Mouse (Mus musculus): ENCODE measurements around the gene Emc6. TPM values are rescaled to one million over a fixed set of nuclear protein-coding genes. Genes with fewer than 3 reads are reported as not detected.

Emc6 gene
- total and polyA plus RNA-seq, 3 experiments, result 179 to 211 TPM; not detected in 1

- H3K9me3 ChIP-seq (replicated peaks; ENCODE audit: insufficient read depth, low read length), result no peaks in the 10 kb centered on the region
- no peaks in the 10 kb centered on the region for H3K4me1 ChIP-seq (ENCODE audit: control insufficient read depth in 1 of 2, insufficient read depth in 2 of 2, low read length in 2 of 2)
- no peak for DNase-seq (ENCODE audit: low read depth, low spot score)
- no peaks in the 10 kb centered on the region for H3K36me3 ChIP-seq (ENCODE audit: control insufficient read depth in 1 of 2, insufficient read depth in 2 of 2, low read length in 2 of 2)
- H3K4me3 ChIP-seq (ENCODE audit: control insufficient read depth in 1 of 2, insufficient read depth in 1 of 2, low read depth in 2 of 2, low read length in 2 of 2), result no peak overlapping the region
- no peaks in the 10 kb centered on the region for H3K79me2 ChIP-seq (ENCODE audit: control insufficient read depth, insufficient read depth, low read length, poor library complexity)
- TF ChIP-seq SMC3 (IDR thresholded peaks at IDR 0.05; ENCODE audit: low read depth, low read length) (no peak), EP300 (IDR thresholded peaks at IDR 0.05; ENCODE audit: low read depth in 1 of 2, low read length in 2 of 2) (no peak), BHLHE40 (IDR thresholded peaks at IDR 0.05; ENCODE audit: borderline replicate concordance, low read depth, low read length) (no peak), MAZ (IDR thresholded peaks at IDR 0.05; ENCODE audit: low read depth, low read length) (no peak)
- H3K27me3 ChIP-seq (ENCODE audit: control insufficient read depth in 1 of 2, insufficient read depth in 2 of 2, low read length in 2 of 2), result no peaks in the 10 kb centered on the region; a peak in 1 of 4 replicates
- no peak overlapping the region for H3K27ac ChIP-seq (ENCODE audit: control insufficient read depth, low read depth, low read length)
- no peak overlapping the region for H3K9ac ChIP-seq (ENCODE audit: control insufficient read depth, low read depth, low read length, poor library complexity, severe bottlenecking)
Observed at GRCm38 (mm10) chr11:73160811-73161200, 16.0 kb downstream of the Emc6 start.

DNA sequence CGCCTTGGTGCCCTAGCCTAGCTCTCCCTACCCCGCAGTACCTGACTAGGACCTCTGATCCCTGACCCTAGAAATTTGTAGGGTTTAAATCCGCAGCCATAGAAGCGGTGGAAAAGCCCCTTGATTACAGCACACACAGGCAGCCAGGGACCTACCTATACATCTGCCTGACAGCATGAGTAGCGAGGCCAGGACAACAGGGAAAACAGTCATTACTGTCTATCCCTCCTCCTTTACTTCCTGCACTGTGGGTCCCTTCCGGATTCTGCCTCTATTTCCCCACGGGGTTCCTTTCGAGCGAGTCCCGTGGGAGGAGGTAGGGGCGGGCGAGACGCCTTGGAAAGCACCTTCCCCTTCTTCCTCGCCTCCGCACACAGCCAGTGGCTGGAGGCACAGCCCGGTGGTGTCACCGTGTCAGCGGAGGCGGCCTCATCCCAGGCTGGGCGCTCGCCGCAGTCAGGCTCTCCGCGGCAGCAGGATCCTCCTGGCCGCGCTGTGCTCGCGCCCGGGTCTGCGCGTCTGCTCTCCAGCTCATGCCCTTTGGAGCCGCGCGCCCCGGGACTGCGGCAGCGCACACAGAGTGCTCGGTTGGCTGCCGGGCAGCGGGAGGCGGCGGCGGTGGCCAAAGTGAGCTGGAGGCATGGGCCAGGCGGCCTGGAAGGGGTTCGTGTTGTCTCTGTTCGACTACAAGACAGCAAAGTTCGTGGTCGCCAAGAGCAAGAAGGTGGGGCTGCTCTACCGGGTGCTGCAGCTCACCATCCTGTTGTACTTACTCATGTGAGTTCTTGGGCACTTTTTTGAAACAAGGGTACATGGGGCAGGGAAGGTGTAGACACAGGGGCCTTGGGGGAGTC, 16.7 kb downstream of the Emc6 start, which contains the start of gene P2rx5:
Gene P2rx5, plus strand, starts transcription at position 465 of the 854 bp plus-strand sequence.
- DNase-seq (ENCODE audit: low read depth, low spot score), result no peak
- Histone ChIP-seq H3K9ac (ENCODE audit: control insufficient read depth, low read depth, low read length, poor library complexity, severe bottlenecking) (no peak within 1 kb of the TSS), H3K4me3 (ENCODE audit: control insufficient read depth in 1 of 2, insufficient read depth in 1 of 2, low read depth in 2 of 2, low read length in 2 of 2) (no peak within 1 kb of the TSS), H3K9me3 (replicated peaks; ENCODE audit: insufficient read depth, low read length) (no peaks in the 10 kb centered on the region), H3K27ac (ENCODE audit: control insufficient read depth, low read depth, low read length) (no peak within 1 kb of the TSS), H3K27me3 (ENCODE audit: control insufficient read depth in 1 of 2, insufficient read depth in 2 of 2, low read length in 2 of 2) (peaks cover 0 to 1% of the 10 kb centered on the region in 2 experiments; a peak in 1 of 4 replicates), H3K79me2 (ENCODE audit: control insufficient read depth, insufficient read depth, low read length, poor library complexity) (no peaks in the 10 kb centered on the region), H3K4me1 (ENCODE audit: control insufficient read depth in 1 of 2, insufficient read depth in 2 of 2, low read length in 2 of 2) (no peaks in the 10 kb centered on the region), H3K36me3 (ENCODE audit: control insufficient read depth in 1 of 2, insufficient read depth in 2 of 2, low read length in 2 of 2) (no peaks in the 10 kb centered on the region)
- no peak for TF ChIP-seq ZMIZ1 (IDR thresholded peaks at IDR 0.05; ENCODE audit: low read depth, low read length)
- no peak for TF ChIP-seq MAZ (IDR thresholded peaks at IDR 0.05; ENCODE audit: low read depth, low read length)
- TF ChIP-seq CTCF (IDR thresholded peaks at IDR 0.05 in 2 of 3, conservative IDR thresholded peaks at IDR 0.05 in 1 of 3; ENCODE audit: control insufficient read depth in 1 of 3, insufficient read depth in 1 of 3, low read depth in 2 of 3, low read length in 3 of 3, poor library complexity in 1 of 3, severe bottlenecking in 1 of 3), result no peak
- TF ChIP-seq RCOR1 (IDR thresholded peaks at IDR 0.05; ENCODE audit: low read depth, low read length), result no peak
- TF ChIP-seq RAD21 (IDR thresholded peaks at IDR 0.05; ENCODE audit: low read depth, low read length), result no peak
- TF ChIP-seq EP300 (IDR thresholded peaks at IDR 0.05; ENCODE audit: low read depth in 1 of 2, low read length in 2 of 2), result no peak
- TF ChIP-seq ETS1 (IDR thresholded peaks at IDR 0.05; ENCODE audit: low read depth, low read length), result no peak
- TF ChIP-seq JUND (IDR thresholded peaks at IDR 0.05; ENCODE audit: low read depth, low read length), result no peak
- TF ChIP-seq POLR2AphosphoS5 (IDR thresholded peaks at IDR 0.05; ENCODE audit: borderline replicate concordance, low read depth, low read length), result no peak
- no peak for TF ChIP-seq MYC (IDR thresholded peaks at IDR 0.05; ENCODE audit: low read depth, low read length)
- TF ChIP-seq TBP (IDR thresholded peaks at IDR 0.05; ENCODE audit: low read depth, low read length), result no peak
- no peak for TF ChIP-seq E2F4 (IDR thresholded peaks at IDR 0.05; ENCODE audit: borderline replicate concordance, low read depth, low read length)
- no peak for TF ChIP-seq MAX (IDR thresholded peaks at IDR 0.05; ENCODE audit: low read length)
- TF ChIP-seq HCFC1 (IDR thresholded peaks at IDR 0.05; ENCODE audit: low read depth, low read length), result no peak

Data from MEL (cell line).